Mouse (Mus musculus) CD4-positive, CD25-positive, alpha-beta regulatory T cell, adult 2 months (primary cell): Measurements from ENCODE around the gene C1ql2.

Source experiments
- DNase-seq: peaks from one replicate; pipeline ENCODE4 v3.0.0-alpha.2; 2012; ENCODE audit warnings: low read depth, low spot score

The C1ql2 gene

GRCm38 (mm10) chr1:120340419-120341171, at the start of gene C1ql2:
Gene C1ql2, plus strand, starts transcription at chr1:120340582.
- no peak for DNase-seq

DNA sequence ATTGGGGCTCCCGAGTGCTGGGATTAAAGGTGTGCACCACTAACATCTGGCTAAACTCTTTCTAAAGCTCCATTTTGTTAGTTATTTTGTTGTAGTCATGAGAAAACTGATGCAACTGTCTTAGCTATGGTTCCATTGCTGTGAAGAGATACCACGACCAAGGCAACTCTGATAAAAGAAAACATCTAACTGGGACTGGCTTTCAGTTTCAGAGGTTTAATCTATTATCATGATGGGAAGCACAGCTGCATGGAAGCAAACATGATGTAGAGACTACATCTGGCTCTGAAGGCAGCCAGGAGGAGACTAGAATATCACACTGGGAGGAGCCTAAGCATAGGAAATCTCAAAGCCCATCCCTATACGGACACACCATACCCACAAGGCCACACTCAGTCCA, 48.7 kb upstream of the C1ql2 start:
- DNase-seq = no peak

GRCm38 (mm10) chr1:120293803-120294202, 46.6 kb upstream of the C1ql2 start:
- DNase-seq = peak; percentile 6

GRCm38 (mm10) chr1:120296936-120297335, 43.4 kb upstream of the C1ql2 start:
- DNase-seq = no peak

DNA sequence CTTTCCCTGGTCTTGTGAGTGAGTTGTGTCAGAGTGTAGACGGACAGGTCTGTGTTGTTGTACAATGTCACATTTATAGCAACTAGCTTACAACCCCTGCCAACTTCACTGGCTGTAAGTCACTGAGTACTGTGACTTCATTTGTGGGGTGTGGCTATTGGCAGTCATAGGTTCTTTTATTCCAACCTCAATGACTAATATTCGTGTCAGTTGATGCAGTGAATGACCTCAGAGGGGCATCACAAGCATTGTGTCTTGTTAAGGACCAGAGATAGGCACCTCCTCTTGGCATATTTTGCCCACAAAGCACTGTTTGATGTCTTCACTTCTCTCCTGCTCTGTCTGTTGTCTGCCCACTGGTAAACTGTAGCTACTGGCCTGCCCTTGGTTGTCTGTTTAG, 34.6 kb upstream of the C1ql2 start:
- no peak for DNase-seq

- no peak for DNase-seq
Observed at GRCm38 (mm10) chr1:120321270-120322021, 18.9 kb upstream of the C1ql2 start.

DNA sequence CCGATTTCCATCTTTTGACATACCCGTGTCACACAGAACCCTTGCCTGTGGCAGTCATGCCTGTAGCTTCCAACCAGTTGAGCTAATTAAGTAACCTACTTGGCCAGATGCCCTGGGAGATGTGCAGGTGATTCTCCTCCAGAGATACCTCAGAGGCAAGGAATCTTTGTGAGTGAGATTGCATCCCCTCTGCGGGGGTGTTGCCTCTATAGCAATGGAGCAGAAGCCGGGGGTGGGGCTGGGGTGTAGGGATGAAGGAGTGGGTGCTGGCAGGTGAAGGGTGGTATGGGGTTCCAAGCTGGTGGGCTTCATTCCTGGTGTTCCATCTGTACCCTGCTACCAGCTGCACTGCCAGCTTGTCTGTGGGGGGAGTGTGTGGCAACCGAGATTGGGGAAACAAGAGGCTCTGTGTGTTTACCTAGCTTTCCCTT, 17.2 kb upstream of the C1ql2 start:
- DNase-seq = no peak

GRCm38 (mm10) chr1:120327714-120328113, 12.7 kb upstream of the C1ql2 start:
- peak; percentile 64 for DNase-seq

DNA sequence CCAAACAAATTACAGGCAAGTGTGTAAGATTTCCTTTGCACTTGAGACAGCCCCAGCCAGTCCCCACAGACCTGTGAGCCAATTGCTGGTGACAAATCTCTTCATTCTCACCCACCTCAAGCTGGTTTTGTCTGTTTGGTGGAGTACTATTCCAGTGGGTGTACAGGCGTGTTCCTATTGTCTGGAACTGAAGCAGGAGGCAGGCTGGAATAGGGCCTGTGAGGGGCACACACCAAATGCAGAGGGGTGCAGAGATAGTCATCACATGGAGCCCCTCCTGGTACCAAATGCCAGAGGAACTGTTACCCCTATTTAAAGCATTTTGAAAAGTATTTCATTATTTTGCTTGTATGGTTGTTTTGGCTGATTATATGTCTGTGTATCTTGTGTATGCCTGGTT, 12.2 kb upstream of the C1ql2 start:
- DNase-seq = no peak

DNA sequence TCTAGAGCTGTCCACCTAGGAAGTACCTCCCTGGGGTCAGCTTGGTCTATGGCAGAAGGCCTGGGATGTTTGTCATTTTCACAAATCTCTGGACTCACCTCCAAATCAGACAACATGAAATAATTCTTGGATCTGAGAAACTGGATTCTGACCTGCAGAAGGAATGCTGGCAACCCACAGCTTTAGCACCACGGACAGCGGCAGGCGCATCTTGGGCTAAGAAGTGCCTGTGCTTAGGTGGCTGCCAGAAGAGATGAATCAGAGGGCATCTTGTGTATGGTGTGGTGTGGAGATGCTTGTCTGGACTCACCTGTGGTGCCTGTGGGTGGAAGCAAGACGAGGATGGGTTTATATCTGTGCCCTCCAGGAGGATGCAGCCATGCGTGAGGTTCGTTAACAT, 8.5 kb upstream of the C1ql2 start:
- DNase-seq = no peak

DNA sequence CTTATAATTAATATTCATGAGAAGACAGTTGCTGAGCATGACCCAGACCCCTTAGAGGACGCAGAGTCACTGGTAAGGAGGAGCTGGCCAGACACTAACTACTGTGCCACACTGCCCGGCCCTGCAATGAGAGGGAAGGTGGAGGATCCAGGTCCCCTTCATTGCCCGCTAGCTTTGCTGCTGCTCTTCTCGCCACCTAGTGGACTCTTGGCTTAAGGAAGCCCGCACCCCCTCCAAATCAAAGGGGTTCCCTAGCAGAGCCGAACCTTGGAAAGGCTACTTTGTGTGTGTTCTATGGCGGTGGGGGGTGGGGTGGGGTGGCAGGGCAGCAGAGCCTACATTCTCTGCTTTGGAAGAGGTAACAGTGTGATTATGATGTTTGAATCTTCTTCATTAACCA, 2.4 kb upstream of the C1ql2 start:
- no peak for DNase-seq

DNA sequence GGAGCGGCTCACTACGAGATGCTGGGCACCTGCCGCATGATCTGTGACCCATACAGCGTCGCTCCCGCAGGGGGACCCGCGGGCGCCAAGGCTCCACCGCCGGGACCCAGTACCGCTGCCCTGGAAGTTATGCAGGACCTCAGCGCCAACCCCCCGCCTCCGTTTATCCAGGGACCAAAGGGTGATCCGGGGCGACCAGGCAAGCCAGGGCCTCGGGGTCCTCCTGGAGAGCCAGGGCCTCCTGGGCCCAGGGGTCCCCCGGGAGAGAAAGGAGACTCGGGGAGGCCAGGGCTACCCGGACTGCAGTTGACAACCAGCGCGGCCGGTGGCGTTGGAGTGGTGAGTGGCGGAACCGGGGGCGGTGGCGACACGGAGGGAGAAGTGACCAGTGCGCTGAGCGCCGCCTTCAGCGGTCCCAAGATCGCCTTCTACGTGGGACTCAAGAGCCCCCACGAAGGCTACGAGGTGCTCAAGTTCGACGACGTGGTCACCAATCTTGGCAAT, 842 bp downstream of the C1ql2 start:
- DNase-seq = no peak

- DNase-seq = no peak
Observed at GRCm38 (mm10) chr1:120341811-120342370, 1.5 kb downstream of the C1ql2 start.

DNA sequence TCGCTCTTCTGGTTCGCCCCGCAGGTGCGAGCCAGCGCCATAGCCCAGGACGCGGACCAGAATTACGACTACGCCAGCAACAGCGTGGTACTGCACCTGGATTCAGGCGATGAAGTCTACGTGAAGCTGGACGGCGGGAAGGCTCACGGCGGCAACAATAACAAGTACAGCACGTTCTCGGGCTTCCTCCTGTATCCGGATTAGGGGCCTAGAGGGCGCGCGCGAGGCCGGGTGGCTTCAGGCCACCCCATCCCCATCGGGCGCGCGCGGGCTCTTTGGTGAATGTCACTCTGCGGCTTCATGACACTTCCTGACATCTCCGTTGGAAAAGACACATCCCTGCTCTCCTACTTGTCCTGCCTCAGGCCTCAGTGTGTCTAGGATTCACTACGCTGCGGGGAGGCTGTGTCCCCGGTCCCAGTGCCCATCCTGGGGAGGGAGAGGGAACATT, 2.0 kb downstream of the C1ql2 start:
- peak; percentile 9 for DNase-seq

DNA sequence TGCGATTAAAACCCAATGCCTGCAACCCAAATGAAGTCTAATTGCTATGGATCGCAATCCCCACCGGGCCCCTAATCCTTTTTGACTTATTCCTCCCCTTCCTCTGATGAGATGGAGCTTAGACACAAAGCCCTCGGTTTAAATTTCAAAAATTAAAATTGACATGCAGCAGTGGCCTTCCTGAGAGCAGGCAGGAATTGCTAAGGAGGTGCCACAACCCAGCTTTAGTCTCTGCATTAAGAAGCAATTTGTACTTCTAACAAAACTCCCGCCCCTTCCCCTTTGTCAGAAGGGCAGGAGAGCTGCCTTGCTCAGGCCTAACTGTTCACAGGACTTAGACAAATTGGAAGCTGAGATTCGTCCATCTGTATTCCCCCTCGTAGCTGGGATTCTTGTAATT, 4.6 kb downstream of the C1ql2 start:
- DNase-seq = no peak

DNA sequence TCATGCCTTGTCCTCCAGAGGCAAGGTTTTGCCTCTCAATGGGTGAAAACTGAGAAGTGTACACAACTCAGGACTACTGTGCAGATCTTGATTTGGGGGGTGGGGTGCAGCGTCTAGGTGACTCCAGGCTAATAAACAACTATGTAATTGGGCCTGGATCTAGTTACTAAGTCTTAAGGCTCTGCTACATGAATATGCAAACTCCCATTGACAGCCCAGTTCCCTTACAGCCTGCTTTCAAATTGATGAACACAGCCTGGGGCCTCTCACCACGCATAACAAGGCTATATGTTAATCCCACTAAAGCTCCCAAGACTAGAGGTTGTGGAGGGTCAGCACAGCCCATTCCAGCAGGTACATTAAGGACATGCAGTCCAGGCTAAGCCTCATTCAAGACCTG, 14.0 kb downstream of the C1ql2 start:
- DNase-seq = no peak

GRCm38 (mm10) chr1:120357371-120358274, 17.2 kb downstream of the C1ql2 start:
- DNase-seq = no peak

GRCm38 (mm10) chr1:120363638-120364037, 23.3 kb downstream of the C1ql2 start:
- no peak for DNase-seq

DNA sequence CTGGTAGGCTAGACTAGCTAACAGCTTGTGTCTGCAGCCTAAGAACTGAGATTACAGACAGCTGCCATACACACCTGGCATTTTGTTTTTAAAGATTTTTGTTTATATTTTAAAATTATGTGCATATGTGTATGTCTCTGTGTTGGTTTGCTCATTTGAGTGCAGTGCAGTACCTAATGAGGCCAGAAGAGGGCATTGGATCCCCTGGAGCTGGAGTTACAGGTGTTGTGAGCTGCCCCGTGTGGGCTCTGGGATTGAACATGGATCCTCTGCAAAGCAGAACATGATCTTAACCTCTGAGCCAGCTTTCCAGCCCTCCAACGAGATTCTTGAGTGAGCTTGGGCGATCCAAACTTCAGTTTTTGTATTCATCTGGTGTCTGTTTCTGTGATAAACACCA, 27.8 kb downstream of the C1ql2 start:
- DNase-seq = no peak

GRCm38 (mm10) chr1:120374131-120374530, 33.7 kb downstream of the C1ql2 start:
- no peak for DNase-seq

DNA sequence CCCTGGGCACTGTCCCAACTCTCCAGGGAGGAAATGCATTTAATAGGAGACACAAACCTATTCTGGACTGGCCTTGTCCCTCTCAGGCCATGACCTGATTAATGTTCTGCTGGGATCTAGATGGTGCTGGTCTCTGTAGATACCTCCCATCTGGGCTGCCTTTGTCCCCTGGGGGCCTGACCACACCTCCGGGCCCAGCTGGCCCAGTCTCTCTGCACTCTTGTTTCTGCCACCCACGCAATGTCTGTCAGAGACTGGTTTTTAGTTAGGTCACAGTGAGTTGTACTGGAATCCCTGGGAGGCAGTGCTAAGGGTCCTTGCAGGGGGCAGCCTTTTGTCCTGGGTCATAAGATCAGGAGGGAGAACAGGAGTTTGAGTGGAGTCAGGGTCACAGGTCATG, 34.5 kb downstream of the C1ql2 start:
- DNase-seq = no peak
